Mouse (Mus musculus): ENCODE results near the gene Btbd11.

DNA sequence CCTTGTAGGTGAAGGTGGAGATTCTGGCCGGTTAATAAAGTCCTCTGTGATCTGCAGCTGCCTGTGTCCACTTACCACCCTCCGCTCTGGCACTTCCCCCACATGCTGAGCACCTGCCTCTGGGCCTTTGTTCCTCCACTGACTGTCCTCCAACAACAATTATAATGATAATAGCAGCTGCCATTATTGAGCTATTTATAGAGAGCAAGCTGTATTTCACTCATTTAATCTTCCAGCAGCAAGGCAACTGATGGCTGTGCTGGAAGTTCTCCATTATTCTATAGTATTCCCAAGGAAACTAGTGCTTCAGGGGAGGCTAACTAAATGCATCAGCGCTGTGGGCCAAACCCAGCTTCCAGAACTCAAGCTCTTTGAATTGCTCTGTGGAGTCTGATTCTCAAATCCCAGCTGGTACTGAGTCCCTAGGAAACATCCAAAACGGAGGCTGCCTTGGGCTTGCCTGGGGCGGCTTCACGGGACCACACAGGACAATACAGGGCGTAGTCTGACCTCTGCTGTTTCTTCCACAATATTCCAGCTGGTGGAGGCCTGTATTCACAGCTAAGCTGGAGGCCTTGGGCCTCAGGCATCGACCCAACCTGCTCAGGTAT lies 153.0 kb downstream of the Btbd11 start:
- TF ChIP-seq CTCF (IDR thresholded peaks at IDR 0.05; ENCODE audit: low read depth) (peak; percentile 47), EP300 (optimal IDR thresholded peaks at IDR 0.05) (no peak)
